Mouse (Mus musculus): ENCODE measurements around the gene Selenow. TPM values are rescaled to one million over a fixed set of nuclear protein-coding genes. Genes with fewer than 3 reads are reported as not detected.

The Selenow gene
- polyA plus RNA-seq, 1 experiment, result 474 TPM

- 26% methylated on average over 2 of the region's 2 CpGs for WGBS
- H3K4me3 ChIP-seq (ENCODE audit: control insufficient read depth, insufficient read depth, low read length), result no peak overlapping the region
- no peak for TF ChIP-seq POLR2A (IDR thresholded peaks at IDR 0.05; ENCODE audit: control insufficient read depth, extremely low read depth, insufficient read depth, low read length, poor library complexity)
- no peak for TF ChIP-seq CTCF (IDR thresholded peaks at IDR 0.05; ENCODE audit: borderline replicate concordance, control insufficient read depth, extremely low read depth, insufficient read depth, low read length, poor library complexity)
- no peaks in the 10 kb centered on the region for H3K27me3 ChIP-seq (ENCODE audit: control insufficient read depth, insufficient read depth, low read length)
- H3K36me3 ChIP-seq (ENCODE audit: control insufficient read depth, insufficient read depth, low read length), result peaks cover 15% of the 10 kb centered on the region; the same call in 1 of the 2 replicates
- no peaks in the 10 kb centered on the region for H3K4me1 ChIP-seq (replicated peaks; ENCODE audit: control insufficient read depth, insufficient read depth, low read length)
- DNase-seq, result peak; percentile 57
- H3K27ac ChIP-seq (ENCODE audit: control insufficient read depth, insufficient read depth, low read length), result no peak overlapping the region
These were observed 8.0 kb downstream of the Selenow start for GRCm38 (mm10) chr7:15914252-15914651.

- H3K27me3 ChIP-seq (ENCODE audit: control insufficient read depth, insufficient read depth, low read length), result no peaks in the 10 kb centered on the region
- no peak overlapping the region for H3K27ac ChIP-seq (ENCODE audit: control insufficient read depth, insufficient read depth, low read length)
- WGBS, result 2% methylated on average over 4 of the region's 4 CpGs
- no peak overlapping the region for H3K4me3 ChIP-seq (ENCODE audit: control insufficient read depth, insufficient read depth, low read length)
- H3K4me1 ChIP-seq (replicated peaks; ENCODE audit: control insufficient read depth, insufficient read depth, low read length), result no peaks in the 10 kb centered on the region
- peaks cover 5% of the 10 kb centered on the region; the same call in 1 of the 2 replicates for H3K36me3 ChIP-seq (ENCODE audit: control insufficient read depth, insufficient read depth, low read length)
- peak; percentile 70 for DNase-seq
- TF ChIP-seq POLR2A (IDR thresholded peaks at IDR 0.05; ENCODE audit: control insufficient read depth, extremely low read depth, insufficient read depth, low read length, poor library complexity) (no peak), CTCF (IDR thresholded peaks at IDR 0.05; ENCODE audit: borderline replicate concordance, control insufficient read depth, extremely low read depth, insufficient read depth, low read length, poor library complexity) (peak; percentile 81; the same call in 1 of the 2 replicates)
These were observed 10.0 kb downstream of the Selenow start for GRCm38 (mm10) chr7:15912183-15912582.

- Histone ChIP-seq H3K27ac (ENCODE audit: control insufficient read depth, insufficient read depth, low read length) (no peak overlapping the region), H3K27me3 (ENCODE audit: control insufficient read depth, insufficient read depth, low read length) (no peaks in the 10 kb centered on the region), H3K36me3 (ENCODE audit: control insufficient read depth, insufficient read depth, low read length) (no peaks in the 10 kb centered on the region), H3K4me3 (ENCODE audit: control insufficient read depth, insufficient read depth, low read length) (no peak overlapping the region), H3K4me1 (replicated peaks; ENCODE audit: control insufficient read depth, insufficient read depth, low read length) (no peaks in the 10 kb centered on the region)
- 88% methylated on average over 5 of the region's 5 CpGs for WGBS
- DNase-seq, result no peak
- TF ChIP-seq POLR2A (IDR thresholded peaks at IDR 0.05; ENCODE audit: control insufficient read depth, extremely low read depth, insufficient read depth, low read length, poor library complexity) (no peak), CTCF (IDR thresholded peaks at IDR 0.05; ENCODE audit: borderline replicate concordance, control insufficient read depth, extremely low read depth, insufficient read depth, low read length, poor library complexity) (no peak)
These were observed 11.7 kb downstream of the Selenow start for GRCm38 (mm10) chr7:15910521-15910920.

- Histone ChIP-seq H3K4me1 (replicated peaks; ENCODE audit: control insufficient read depth, insufficient read depth, low read length) (no peaks in the 10 kb centered on the region), H3K27me3 (ENCODE audit: control insufficient read depth, insufficient read depth, low read length) (no peaks in the 10 kb centered on the region), H3K36me3 (ENCODE audit: control insufficient read depth, insufficient read depth, low read length) (no peaks in the 10 kb centered on the region), H3K27ac (ENCODE audit: control insufficient read depth, insufficient read depth, low read length) (no peak overlapping the region), H3K4me3 (ENCODE audit: control insufficient read depth, insufficient read depth, low read length) (no peak overlapping the region)
- TF ChIP-seq POLR2A (IDR thresholded peaks at IDR 0.05; ENCODE audit: control insufficient read depth, extremely low read depth, insufficient read depth, low read length, poor library complexity) (no peak), CTCF (IDR thresholded peaks at IDR 0.05; ENCODE audit: borderline replicate concordance, control insufficient read depth, extremely low read depth, insufficient read depth, low read length, poor library complexity) (no peak)
- WGBS, result 84% methylated on average over 8 of the region's 8 CpGs
- DNase-seq, result no peak
These were observed 14.1 kb downstream of the Selenow start for GRCm38 (mm10) chr7:15907971-15908590.

GRCm38 (mm10) chr7:15906602-15907001 is 15.6 kb downstream of the Selenow start:
- Histone ChIP-seq H3K4me1 (replicated peaks; ENCODE audit: control insufficient read depth, insufficient read depth, low read length) (no peaks in the 10 kb centered on the region), H3K4me3 (ENCODE audit: control insufficient read depth, insufficient read depth, low read length) (no peak overlapping the region), H3K27ac (ENCODE audit: control insufficient read depth, insufficient read depth, low read length) (no peak overlapping the region), H3K36me3 (ENCODE audit: control insufficient read depth, insufficient read depth, low read length) (no peaks in the 10 kb centered on the region), H3K27me3 (ENCODE audit: control insufficient read depth, insufficient read depth, low read length) (no peaks in the 10 kb centered on the region)
- 87% methylated on average over 1 of the region's 1 CpGs for WGBS
- DNase-seq, result no peak
- TF ChIP-seq CTCF (IDR thresholded peaks at IDR 0.05; ENCODE audit: borderline replicate concordance, control insufficient read depth, extremely low read depth, insufficient read depth, low read length, poor library complexity) (no peak), POLR2A (IDR thresholded peaks at IDR 0.05; ENCODE audit: control insufficient read depth, extremely low read depth, insufficient read depth, low read length, poor library complexity) (no peak)

- no peak overlapping the region for H3K4me3 ChIP-seq (ENCODE audit: control insufficient read depth, insufficient read depth, low read length)
- no peak for DNase-seq
- WGBS, result 92% methylated on average over 7 of the region's 7 CpGs
- H3K36me3 ChIP-seq (ENCODE audit: control insufficient read depth, insufficient read depth, low read length), result no peaks in the 10 kb centered on the region
- H3K27ac ChIP-seq (ENCODE audit: control insufficient read depth, insufficient read depth, low read length), result no peak overlapping the region
- H3K27me3 ChIP-seq (ENCODE audit: control insufficient read depth, insufficient read depth, low read length), result no peaks in the 10 kb centered on the region
- H3K4me1 ChIP-seq (replicated peaks; ENCODE audit: control insufficient read depth, insufficient read depth, low read length), result no peaks in the 10 kb centered on the region
- no peak for TF ChIP-seq POLR2A (IDR thresholded peaks at IDR 0.05; ENCODE audit: control insufficient read depth, extremely low read depth, insufficient read depth, low read length, poor library complexity)
- TF ChIP-seq CTCF (IDR thresholded peaks at IDR 0.05; ENCODE audit: borderline replicate concordance, control insufficient read depth, extremely low read depth, insufficient read depth, low read length, poor library complexity), result no peak
These were observed 16.3 kb downstream of the Selenow start for GRCm38 (mm10) chr7:15905861-15906260.

All from thymus, adult 2 months (tissue).